Mouse (Mus musculus): ENCODE measurements at regions not wholly inside any gene's neighbourhood (a gene's known extent, or its start where the extent isn't known, plus 50 kb on each side); places are given as distances from the start of the nearest gene placed in this dataset.

DNA sequence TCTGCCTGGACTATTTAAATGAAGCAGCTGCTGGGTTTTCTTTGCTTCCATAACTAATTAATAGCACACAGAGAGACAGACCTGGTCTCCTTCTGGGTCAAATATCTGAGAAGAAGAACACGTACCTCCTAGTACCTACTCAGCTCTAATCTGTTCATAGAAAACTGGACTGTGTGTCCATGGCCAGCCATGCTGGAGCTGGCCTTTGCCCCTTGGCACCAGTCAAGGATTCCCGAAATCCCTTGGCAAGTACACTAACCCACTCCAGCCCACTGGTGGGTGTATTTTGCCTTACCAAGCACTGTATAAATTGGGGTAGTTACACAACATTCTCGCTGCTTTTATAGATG lies 322.4 kb upstream of the Clec14a start:
- no peak for TF ChIP-seq CTCF (IDR thresholded peaks at IDR 0.05; ENCODE audit: borderline replicate concordance, insufficient read depth, low read length)
- no peak for TF ChIP-seq POLR2A (IDR thresholded peaks at IDR 0.05; ENCODE audit: low read depth, low read length)
- Histone ChIP-seq H3K4me3 (ENCODE audit: insufficient read depth, low read length) (no peak overlapping the region), H3K4me1 (ENCODE audit: control insufficient read depth, insufficient read depth, low read length) (no peaks in the 10 kb centered on the region), H3K27ac (ENCODE audit: insufficient read depth, low read length) (no peak overlapping the region)

GRCm38 (mm10) chr12:58590547-58591479 lies 321.7 kb upstream of the Clec14a start:
- Histone ChIP-seq H3K4me1 (ENCODE audit: control insufficient read depth, insufficient read depth, low read length) (no peaks in the 10 kb centered on the region), H3K27ac (ENCODE audit: insufficient read depth, low read length) (no peak overlapping the region), H3K4me3 (ENCODE audit: insufficient read depth, low read length) (no peak overlapping the region)
- TF ChIP-seq POLR2A (IDR thresholded peaks at IDR 0.05; ENCODE audit: low read depth, low read length) (no peak), CTCF (IDR thresholded peaks at IDR 0.05; ENCODE audit: borderline replicate concordance, insufficient read depth, low read length) (no peak)

DNA sequence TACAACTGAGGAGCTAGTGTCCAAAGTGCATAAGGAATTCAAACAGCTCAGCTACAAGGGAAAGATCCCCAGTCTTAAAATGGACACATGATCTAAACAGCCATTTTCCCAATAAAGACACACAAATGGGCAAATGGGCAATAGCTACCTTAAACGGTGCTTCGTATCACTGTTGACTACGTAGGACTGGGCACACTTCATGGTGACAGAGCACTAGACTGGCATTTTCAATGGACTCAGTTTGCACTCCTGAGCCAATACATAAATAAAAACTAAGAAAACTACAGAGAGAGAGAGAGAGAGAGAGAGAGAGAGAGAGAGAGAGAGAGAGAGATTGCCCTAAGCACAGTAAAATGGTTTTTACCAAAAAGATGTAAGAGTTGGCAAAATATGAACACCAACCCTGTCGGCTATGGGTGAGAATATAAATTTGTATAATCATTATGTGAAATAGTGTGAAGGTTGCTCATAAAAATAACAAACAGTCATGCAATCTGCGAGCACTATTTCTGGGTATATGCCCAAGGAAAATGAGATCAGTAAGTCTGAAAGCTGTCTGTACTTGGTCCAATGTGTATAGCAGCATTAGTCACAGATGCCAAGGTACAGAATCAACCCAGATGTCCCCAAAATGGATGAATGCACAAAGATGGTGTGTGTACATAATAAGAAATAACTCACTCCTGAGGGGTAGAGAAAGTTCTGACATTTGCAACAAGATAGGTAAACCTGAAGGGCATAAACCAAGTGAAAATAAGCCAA lies 312.9 kb upstream of the Clec14a start:
- TF ChIP-seq CTCF (IDR thresholded peaks at IDR 0.05; ENCODE audit: borderline replicate concordance, insufficient read depth, low read length) = no peak
- TF ChIP-seq POLR2A (IDR thresholded peaks at IDR 0.05; ENCODE audit: low read depth, low read length) = no peak
- no peaks in the 10 kb centered on the region for H3K4me1 ChIP-seq (ENCODE audit: control insufficient read depth, insufficient read depth, low read length)
- peak overlapping the region; percentile 95 for H3K27ac ChIP-seq (ENCODE audit: insufficient read depth, low read length)
- H3K4me3 ChIP-seq (ENCODE audit: insufficient read depth, low read length) = no peak overlapping the region

- no peak overlapping the region for H3K4me3 ChIP-seq (ENCODE audit: insufficient read depth, low read length)
- TF ChIP-seq POLR2A (IDR thresholded peaks at IDR 0.05; ENCODE audit: low read depth, low read length) (no peak), CTCF (IDR thresholded peaks at IDR 0.05; ENCODE audit: borderline replicate concordance, insufficient read depth, low read length) (no peak)
These were observed 300.0 kb upstream of the Clec14a start for GRCm38 (mm10) chr12:58569056-58569455.

GRCm38 (mm10) chr12:58560840-58561239 lies 291.8 kb upstream of the Clec14a start:
- Histone ChIP-seq H3K4me3 (ENCODE audit: insufficient read depth, low read length) (no peak overlapping the region), H3K4me1 (ENCODE audit: control insufficient read depth, insufficient read depth, low read length) (peaks cover 10% of the 10 kb centered on the region), H3K27ac (ENCODE audit: insufficient read depth, low read length) (peak overlapping the region; percentile 97)
- TF ChIP-seq CTCF (IDR thresholded peaks at IDR 0.05; ENCODE audit: borderline replicate concordance, insufficient read depth, low read length) = no peak
- no peak for TF ChIP-seq POLR2A (IDR thresholded peaks at IDR 0.05; ENCODE audit: low read depth, low read length)

More at GRCm38 (mm10) chr12:58569056-58569455, 300.0 kb upstream of the Clec14a start:
- no peak overlapping the region for H3K27ac ChIP-seq (ENCODE audit: insufficient read depth, low read length)
- no peaks in the 10 kb centered on the region for H3K4me1 ChIP-seq (ENCODE audit: control insufficient read depth, insufficient read depth, low read length)

- TF ChIP-seq CTCF (IDR thresholded peaks at IDR 0.05; ENCODE audit: borderline replicate concordance, insufficient read depth, low read length) (no peak), POLR2A (IDR thresholded peaks at IDR 0.05; ENCODE audit: low read depth, low read length) (no peak)
- peak overlapping the region; percentile 97 for H3K27ac ChIP-seq (ENCODE audit: insufficient read depth, low read length)
- peaks cover 10% of the 10 kb centered on the region for H3K4me1 ChIP-seq (ENCODE audit: control insufficient read depth, insufficient read depth, low read length)
- H3K4me3 ChIP-seq (ENCODE audit: insufficient read depth, low read length) = no peak overlapping the region
These were observed 290.7 kb upstream of the Clec14a start for GRCm38 (mm10) chr12:58559833-58560232.

DNA sequence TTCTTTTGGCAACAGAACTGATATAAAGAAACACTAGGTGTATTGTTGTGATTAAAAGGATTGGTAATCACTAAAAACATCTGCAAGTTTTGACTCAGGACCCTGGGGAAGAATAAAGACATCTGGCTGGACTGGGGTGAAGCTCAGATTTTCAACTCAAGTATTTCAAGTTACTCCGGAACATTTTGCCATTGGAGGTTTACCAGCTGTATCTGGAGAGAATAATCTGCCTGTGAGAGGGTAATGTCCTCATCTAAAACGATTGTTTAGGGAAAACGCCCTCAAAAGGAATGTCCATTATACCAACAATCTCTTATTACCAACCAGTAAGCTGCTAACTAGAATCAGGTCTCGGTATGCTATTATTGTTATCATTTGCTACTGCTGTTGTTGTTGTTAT lies 288.2 kb upstream of the Clec14a start:
- no peak overlapping the region for H3K4me3 ChIP-seq (ENCODE audit: insufficient read depth, low read length)
- TF ChIP-seq POLR2A (IDR thresholded peaks at IDR 0.05; ENCODE audit: low read depth, low read length) (no peak), CTCF (IDR thresholded peaks at IDR 0.05; ENCODE audit: borderline replicate concordance, insufficient read depth, low read length) (no peak)
- peaks cover 10% of the 10 kb centered on the region for H3K4me1 ChIP-seq (ENCODE audit: control insufficient read depth, insufficient read depth, low read length)
- peak overlapping the region; percentile 94 for H3K27ac ChIP-seq (ENCODE audit: insufficient read depth, low read length)

DNA sequence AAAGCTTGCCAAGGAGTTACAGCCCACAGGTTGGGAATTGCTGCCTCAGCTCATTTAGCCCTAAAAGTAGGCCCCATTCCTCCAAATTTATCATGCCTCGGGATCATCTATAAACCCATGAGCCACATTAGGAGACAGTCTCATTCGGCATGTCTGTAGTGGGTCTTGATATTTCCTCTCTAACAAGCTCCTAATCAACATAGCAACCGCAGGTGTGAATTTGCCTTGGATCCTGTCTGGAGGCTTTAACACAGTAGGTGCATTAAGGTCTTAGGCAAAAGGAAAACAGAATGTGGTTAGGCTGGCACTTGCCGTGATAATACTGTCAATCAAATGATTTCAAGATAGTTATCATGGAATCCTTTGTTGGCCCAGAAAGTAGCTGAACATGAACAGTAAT lies 287.7 kb upstream of the Clec14a start:
- H3K4me1 ChIP-seq (ENCODE audit: control insufficient read depth, insufficient read depth, low read length) = peaks cover 10% of the 10 kb centered on the region
- H3K4me3 ChIP-seq (ENCODE audit: insufficient read depth, low read length) = no peak overlapping the region
- peak overlapping the region; percentile 94 for H3K27ac ChIP-seq (ENCODE audit: insufficient read depth, low read length)
- TF ChIP-seq CTCF (IDR thresholded peaks at IDR 0.05; ENCODE audit: borderline replicate concordance, insufficient read depth, low read length) = no peak
- no peak for TF ChIP-seq POLR2A (IDR thresholded peaks at IDR 0.05; ENCODE audit: low read depth, low read length)

GRCm38 (mm10) chr12:58556060-58556459 lies 287.0 kb upstream of the Clec14a start:
- H3K4me3 ChIP-seq (ENCODE audit: insufficient read depth, low read length) = no peak overlapping the region
- H3K4me1 ChIP-seq (ENCODE audit: control insufficient read depth, insufficient read depth, low read length) = peaks cover 10% of the 10 kb centered on the region
- TF ChIP-seq CTCF (IDR thresholded peaks at IDR 0.05; ENCODE audit: borderline replicate concordance, insufficient read depth, low read length) (no peak), POLR2A (IDR thresholded peaks at IDR 0.05; ENCODE audit: low read depth, low read length) (no peak)
- H3K27ac ChIP-seq (ENCODE audit: insufficient read depth, low read length) = peak overlapping the region; percentile 94
